Mouse (Mus musculus): ENCODE data around the gene Zfp444.
"Not testable (repeated sequence)": the region's sequence is repeated elsewhere in the genome, so short reads cannot be mapped to it uniquely, and the experiment has no call there.

Zfp444 gene

DNA sequence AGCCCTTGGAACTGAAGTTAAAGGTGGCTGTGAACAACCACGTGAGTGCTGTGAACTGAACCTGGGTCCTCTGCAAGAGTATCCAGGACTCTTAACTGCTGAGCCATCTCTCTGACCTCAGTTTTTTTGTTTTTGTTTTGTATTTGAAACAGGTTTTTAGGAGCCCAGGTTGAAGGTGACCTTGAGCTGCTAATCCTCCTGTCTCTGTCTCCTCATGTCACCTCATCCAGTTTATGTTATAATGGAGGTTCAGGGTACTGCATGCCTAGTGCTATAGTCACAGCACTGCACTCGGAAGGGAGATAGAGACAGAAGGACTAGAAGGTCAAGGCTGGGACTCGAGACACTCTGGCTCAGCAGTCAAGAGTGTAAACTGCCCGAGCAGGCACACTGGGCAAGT, 9.9 kb upstream of the Zfp444 start:
- DNase-seq (ENCODE audit: low spot score) = no peak

DNA sequence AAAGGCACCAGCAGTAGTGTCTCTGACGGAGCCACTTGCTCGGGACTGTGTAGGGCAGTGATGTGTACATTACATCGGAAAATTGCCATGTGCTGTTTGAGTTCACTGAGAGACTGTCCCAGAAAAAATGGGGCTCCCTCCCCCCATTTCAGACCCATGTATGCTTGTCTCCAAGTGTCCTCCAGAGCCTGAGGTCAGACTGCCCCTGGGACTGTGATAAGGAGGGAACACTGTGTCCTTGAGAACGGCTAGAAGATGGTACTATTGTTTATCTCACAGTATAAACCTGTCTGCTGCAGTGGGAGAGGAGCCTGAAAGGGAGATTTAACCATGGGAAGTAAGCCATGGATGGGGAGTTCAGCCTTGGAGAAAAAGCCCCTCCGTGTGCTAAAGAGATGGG, 7.4 kb upstream of the Zfp444 start:
- peak; percentile 74 for DNase-seq (ENCODE audit: low spot score)

DNA sequence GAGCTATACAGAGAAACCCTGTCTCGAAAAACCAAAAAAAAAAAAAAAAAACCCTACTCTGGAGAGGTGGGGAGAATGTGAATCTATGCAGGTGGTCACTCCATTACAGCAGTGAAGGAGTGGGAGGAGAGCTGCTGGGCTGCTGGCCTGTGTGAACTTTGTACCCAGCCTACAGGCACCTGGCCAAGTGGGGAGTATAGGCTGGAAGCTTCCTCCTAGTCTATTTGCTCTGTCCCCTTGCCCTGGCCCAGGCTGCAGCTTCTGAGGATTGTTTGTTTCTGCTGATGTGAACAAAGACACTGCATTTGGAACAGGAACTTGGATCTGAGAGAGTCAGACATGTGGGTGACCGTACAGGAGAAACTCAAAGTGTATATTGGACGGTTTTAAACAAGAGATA, 2.6 kb upstream of the Zfp444 start:
- DNase-seq (ENCODE audit: low spot score) = peak; percentile 70

DNA sequence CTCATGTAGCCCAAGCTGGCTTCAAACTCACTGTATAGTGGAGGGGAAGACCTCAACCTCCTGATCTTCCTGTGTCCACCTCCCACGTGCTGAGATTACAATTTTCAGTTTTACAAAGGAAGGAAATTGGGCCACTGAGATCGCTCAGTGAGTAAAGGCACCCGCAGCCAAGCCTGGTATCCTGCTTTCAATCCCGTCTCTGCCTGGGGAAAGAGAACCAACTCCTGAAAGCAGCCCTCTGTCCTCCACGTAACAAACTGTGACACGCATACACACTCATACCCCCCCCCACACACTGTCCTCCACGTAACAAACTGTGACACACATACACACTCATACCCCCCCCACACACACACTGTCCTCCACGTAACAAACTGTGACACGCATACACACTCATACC, 1.6 kb upstream of the Zfp444 start:
- no peak for DNase-seq (ENCODE audit: low spot score)

DNA sequence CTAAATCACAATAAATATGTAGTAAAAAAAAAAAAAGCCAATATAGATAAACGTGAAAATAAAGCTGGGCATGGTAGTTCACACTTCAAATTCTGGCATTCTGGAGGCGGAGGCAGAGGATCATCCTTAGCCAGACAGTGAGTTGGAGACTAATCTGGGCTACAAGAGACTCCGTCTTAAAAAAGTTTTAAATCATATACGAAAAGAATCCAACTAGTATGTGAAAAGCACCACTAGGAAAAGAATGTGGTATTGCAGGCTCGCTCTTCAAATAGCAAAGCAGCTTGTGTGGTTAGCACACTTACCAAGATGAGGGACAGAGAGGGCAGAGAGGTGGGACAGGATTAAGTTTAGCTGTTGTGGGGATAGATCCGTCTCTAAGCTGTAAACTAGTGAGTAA, 1.2 kb upstream of the Zfp444 start:
- no peak for DNase-seq (ENCODE audit: low spot score)

DNA sequence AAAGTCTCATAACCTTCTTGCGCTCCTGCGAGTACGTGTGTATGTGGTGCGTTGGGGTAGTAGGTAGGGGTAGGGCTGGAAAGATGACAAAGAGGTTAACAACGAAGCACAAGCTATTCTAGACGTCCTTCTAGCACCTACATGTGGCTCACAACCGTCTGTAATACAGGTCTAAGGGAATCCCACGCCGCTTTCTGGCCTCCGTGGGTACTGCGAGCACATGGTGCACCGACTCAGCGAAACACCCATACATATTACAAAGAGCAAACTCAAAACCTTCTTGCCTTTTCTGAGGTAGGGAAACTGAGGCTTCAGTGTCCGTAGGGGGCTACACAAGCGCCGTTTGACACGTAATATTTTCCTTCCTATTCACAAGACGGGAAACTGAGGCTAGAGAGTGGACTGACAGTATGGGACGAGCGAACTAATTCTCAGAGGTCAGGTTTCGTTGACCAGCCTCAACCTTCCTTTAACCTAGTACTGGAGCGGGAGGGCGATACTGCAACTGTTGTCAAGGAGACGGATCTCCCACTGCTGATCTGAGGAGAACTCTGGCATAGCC, 501 bp upstream of the Zfp444 start:
- peak; percentile 58 for DNase-seq (ENCODE audit: low spot score)

DNA sequence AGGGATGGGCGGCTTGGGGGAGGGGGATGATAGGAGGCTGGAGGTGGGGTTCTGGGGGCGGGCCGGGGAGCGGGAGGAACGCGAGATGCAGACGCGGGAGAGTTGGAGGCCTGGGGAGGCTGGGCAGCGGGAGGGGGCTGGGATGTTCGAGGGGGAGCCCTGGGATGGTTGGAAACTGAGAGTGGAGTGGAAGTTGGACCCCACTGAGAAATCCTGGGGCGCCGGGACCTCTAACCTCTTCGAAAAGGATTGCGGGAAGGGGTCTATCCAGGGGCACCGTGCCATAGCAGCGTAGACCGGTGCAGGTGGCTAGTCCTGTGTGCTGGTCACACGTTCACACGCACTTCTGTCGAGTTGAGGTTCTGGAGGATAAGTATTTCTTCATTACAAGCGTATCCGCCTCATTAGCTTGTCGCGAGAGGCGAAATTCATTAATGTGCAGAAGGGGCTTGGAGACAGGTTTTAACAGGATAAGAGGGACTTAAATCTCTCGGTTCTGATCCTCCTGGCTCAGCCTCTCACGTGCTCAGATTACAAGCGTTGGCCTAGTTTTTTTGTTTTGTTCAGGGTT, 733 bp downstream of the Zfp444 start:
- no peak for DNase-seq (ENCODE audit: low spot score)

DNA sequence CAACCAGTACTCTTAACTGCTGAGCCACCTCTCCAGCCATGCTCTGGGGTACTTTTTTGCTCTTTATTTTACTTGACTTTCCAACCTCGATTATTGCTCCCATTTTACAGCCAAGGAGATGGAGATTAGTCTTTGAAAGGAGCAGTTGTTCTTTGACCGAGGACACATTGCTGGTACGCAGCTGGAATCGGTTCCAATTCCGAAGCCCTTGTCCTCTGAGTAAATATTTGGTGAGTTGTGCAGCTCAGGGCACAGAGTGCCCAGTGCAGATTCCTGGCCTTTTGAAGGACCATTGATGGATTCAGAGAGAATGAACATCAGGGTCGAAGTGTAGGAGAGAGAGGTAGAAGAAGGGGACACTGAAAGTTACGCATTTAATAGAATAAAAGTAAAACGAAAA, 1.8 kb downstream of the Zfp444 start:
- DNase-seq (ENCODE audit: low spot score) = no peak

DNA sequence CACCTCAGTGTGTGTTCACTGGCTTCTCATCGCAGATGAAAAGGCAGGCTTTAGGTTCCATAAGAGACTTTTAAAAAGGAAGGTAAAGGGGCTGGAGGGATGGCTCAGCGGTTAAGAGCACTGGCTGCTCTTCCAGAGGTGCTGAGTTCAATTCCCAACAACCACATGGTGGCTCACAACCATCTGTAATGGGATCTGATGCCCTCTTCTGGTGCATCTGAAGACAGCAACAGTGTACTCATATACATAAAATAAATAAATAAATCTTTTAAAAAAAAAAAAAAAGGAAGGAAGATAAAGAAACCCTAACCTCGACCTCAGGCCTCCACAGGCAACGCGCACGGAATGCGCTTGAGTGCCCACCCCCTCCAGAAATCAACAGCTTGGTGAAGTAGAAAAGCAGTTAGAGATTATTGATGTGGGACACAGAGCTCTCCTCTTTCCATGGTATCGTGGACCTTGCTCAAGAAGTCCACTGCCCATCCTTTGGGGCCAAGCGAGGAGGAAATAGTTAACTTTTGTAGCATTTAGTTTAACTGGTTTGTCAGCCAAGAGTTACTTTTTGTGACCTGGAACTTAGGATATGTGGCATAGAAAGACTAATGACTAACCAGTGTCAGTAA, 2.5 kb downstream of the Zfp444 start:
- not testable (repeated sequence) for DNase-seq (ENCODE audit: low spot score)

DNA sequence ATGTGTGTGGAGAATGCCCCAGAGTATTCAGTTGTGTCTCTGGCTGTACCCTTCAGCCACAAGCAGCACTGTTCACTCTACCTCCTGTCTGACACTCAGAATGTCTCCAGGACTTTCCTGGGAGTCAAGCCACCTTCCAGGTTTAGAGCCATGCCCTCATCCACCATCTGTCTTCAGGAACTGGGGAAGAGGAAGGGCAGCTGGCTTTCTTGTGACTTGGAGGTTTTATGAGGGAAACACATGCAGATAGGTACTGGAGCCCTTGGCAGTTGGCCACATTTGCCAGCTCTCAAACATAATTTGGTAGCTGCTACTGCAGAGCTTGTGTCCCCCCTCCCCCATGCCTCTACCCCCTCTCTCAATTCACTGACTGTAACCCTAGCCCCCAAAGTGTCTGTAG, 7.0 kb downstream of the Zfp444 start:
- no peak for DNase-seq (ENCODE audit: low spot score)

DNA sequence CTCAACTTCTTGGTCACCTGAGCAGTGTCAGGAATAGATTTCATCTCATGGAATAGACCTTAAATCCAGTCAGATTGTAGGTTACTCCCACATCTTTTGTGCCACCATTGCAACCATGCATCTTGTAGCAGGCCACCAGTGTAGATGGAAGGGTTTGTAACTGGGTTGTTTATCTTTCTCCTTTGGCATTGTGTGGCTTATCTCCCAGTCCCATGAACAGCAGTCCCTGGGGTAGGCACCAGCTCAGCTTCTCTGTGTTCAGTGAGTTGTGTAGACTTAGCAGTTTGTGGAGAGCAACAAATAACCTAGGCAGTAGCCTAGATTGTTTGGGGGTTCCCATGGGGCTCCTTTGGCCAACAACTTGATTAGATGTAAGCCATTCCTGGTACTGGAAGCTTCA, 10.9 kb downstream of the Zfp444 start:
- DNase-seq (ENCODE audit: low spot score) = no peak

DNA sequence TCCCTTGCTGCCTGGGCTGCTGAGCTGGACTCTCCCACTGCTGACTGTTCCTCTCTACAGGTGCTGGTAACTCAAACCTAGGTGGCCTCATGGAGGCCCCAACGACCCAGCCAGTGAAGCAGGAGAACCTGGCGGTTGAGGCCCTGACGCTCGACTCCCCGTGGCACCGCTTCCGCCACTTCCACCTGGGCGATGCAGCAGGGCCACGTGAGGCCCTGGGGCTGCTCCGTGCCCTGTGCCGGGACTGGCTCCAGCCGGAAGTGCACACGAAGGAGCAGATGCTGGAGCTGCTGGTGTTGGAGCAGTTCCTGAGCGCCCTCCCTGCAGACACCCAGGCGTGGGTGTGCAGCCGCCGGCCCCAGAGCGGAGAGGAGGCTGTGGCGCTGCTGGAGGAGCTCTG, 11.8 kb downstream of the Zfp444 start:
- no peak for DNase-seq (ENCODE audit: low spot score)

DNA sequence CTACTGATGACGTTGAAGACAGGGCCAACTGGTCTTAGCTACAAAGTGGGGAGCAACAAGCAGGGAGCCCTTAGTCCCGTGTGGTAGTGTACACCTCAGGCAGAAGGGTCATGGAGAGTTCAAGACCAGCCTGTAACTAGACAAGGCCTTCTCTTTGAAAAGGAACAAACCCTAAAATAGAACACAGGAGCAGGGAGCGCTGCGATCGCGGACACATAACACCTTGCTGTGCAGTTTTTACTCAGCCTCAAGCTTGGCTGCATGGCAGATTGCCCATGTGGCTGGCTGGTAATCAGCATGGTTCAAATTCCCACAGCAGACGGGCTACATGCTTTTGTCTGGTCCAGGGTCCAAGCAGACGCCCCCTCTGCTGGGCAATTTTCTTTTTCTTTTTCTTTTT, 12.5 kb downstream of the Zfp444 start:
- DNase-seq (ENCODE audit: low spot score) = no peak

DNA sequence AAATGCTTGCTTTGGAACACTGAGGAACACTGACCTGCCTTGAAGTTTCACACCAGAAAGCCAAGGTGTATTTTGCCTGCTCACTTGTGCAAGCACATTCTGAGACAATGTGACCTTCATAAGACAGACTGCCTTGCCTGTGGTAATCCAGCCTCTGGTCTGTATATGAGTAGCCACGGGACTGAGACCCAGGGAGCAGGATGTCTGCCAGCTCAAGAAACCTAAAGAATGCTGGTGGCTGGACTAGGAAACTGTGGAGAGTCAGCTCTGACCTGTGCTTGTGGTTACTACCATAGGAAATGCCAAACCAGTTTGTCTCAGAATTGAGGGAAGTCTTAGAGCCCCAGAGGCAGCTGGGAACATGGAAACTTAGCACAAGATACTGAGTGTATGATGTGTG, 13.4 kb downstream of the Zfp444 start:
- DNase-seq (ENCODE audit: low spot score) = no peak

DNA sequence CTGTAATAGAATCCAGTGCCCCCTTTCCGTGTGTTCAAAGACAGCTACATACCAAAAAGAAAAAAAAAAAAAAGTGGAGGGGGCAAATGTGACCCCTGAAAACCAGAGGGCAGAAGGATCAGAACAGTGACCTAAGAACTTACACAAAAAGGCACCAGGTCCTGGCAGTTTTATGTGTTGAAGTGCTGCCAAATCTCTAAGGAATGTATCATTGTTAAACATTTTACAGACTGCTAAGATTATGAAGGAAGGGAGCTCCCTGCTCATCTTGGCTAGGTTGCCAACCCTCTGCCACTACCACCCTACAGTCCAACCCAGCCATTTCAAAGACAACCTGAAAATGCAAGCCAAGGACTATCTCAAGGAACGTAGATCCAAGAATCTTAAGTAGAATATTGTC, 14.2 kb downstream of the Zfp444 start:
- no peak for DNase-seq (ENCODE audit: low spot score)

DNA sequence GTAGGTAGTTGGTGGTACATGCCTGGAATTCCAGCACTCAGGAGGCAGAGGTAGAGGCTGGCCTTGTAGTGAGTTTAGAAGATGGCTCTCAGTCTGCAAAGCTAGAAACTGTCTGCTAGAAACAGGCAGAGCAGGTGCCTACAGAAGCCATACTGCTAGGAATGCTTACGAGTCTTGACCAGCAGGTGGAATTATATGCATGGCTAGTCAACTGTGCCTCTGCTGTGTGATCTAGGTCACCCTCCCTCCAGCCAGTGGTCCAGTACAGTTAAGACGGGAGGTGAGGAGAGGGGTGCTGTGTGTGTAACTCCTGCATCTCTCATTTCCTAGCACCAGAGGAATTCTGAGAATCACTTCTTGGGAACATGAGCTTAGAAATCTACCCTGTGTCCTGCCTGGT, 14.7 kb downstream of the Zfp444 start:
- no peak for DNase-seq (ENCODE audit: low spot score)

DNA sequence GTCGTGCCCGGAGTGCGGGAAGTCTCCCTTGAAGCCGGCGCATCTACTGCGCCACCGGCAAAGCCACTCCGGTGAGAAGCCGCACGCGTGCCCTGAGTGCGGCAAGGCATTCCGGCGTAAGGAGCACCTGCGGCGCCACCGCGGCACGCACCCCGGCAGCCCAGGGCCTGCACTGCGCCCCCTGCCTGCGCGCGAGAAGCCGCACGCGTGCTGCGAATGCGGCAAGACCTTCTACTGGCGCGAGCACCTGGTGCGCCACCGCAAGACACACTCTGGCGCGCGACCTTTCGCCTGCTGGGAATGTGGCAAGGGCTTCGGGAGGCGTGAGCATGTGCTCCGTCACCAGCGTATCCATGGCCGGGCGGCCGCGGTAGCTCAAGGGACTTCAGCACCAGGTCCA, 17.5 kb downstream of the Zfp444 start:
- DNase-seq (ENCODE audit: low spot score) = peak; percentile 57

DNA sequence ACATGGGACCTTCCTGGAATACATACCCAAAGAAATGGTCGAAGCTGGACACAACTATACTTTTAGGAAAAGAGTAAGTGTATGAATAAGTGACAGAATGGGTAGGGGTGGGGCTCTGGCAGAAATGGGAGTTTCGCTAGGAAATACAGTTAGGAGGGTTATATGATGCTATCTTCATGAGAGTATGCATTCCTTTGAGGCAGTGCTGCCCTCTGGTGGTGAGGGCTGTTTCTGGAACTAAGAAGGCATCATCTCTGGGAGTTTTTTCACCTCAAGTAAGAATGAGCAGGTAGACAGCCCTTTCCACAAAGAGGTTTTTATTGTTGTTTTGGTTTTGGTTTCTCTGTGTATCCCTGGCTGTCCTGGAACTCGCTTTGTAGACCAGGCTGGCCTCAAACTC, 19.4 kb downstream of the Zfp444 start:
- peak; percentile 51 for DNase-seq (ENCODE audit: low spot score)

DNA sequence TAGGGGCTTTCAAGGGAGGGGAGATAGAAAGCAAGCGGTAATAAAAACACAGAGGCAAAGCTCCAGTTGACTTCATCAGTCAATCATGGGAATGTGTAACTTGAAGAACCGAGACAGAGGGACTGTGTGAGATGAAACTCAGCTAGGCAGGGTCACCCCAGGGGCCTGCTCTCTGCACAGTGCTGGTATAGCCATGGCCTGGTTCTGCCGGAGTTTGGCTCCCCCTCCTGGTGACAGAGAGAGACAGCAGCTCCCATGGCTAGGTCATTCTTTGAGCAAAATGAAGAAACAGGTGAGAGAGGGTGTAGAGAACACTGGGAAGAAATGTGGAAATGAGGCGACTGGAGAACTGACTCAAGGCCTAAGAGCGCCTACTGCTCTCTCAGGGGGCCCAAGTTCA, 22.1 kb downstream of the Zfp444 start:
- DNase-seq (ENCODE audit: low spot score) = peak; percentile 39

DNA sequence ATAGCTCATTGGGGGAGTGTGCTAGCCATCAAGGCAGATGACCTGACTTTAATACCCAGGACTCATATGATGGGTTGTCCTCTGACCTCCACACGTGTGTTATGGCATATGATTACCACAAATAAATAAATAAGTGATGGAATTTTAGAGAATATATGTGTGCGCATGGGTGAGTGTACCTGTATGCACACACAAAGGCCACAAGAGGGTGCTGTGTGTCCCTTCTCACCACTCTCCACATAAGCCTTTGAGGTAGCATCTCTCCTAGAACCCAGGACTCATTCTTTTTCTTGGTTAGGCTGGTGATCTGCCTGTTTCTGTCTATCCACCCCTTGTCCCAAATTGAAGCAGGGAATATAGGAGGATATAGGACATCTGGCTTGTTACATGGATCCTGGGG, 23.8 kb downstream of the Zfp444 start:
- no peak for DNase-seq (ENCODE audit: low spot score)

DNA sequence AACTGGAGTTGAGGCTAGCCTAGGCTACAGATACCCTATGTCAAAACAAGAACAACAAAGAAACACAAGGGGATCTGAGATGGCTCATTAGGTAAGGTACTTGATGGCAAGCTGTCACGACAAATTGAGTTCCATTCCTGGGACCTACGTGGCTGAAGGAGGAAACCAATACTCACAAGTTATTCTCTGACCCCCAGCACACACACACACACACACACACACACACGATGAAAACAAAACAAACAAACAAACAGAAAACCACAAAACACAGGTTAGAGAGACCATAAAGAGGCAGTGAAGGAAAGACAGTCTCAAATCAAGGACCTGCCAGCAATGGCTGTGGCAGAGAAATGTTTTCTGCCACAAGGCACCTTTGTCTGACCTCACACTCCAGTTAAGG, 24.8 kb downstream of the Zfp444 start, which contains the start of gene Galp:
TSS of gene Galp (plus strand) at position 301 of the 400 bp plus-strand sequence.
- no peak for DNase-seq (ENCODE audit: low spot score)

DNA sequence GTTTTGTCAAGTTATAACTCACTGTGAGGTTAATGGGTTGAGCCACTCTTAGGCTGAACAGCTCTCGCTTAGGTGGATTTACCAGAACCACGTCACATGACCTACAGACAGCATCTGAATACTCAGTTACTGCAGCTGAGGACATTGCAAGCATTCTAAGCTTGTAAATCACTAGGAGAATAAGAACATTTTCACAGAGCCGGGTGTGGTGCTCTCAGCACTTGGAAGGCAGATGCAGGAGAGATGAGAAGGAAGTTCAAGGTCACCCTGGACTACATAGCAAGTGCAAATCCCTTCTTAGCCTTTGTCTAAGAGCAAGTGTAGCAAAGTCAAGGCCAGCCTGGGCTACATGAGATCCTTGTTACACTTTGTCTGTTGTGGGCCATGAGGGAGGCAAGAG, 32.2 kb downstream of the Zfp444 start:
- DNase-seq (ENCODE audit: low spot score) = peak; percentile 16

DNA sequence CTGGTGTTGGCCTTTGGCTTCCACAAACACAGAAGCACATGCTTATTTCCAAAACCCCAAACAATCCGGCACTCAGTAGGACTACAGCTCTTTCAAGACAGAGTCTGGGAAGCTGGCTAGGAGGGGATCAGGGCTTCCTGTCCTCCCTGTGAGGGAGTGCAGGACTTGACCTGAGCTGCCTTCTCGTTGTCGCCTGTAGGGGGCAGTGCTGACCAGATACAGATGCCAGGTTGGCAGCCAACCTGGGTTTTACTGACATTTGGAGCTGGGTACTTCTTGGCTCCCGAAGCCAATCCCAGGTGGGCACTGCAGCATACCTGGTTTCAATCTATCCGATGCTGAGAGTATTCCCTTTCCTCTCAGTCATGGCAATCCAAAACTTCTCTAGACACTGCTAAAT, 41.1 kb downstream of the Zfp444 start:
- DNase-seq (ENCODE audit: low spot score) = peak; percentile 46

DNA sequence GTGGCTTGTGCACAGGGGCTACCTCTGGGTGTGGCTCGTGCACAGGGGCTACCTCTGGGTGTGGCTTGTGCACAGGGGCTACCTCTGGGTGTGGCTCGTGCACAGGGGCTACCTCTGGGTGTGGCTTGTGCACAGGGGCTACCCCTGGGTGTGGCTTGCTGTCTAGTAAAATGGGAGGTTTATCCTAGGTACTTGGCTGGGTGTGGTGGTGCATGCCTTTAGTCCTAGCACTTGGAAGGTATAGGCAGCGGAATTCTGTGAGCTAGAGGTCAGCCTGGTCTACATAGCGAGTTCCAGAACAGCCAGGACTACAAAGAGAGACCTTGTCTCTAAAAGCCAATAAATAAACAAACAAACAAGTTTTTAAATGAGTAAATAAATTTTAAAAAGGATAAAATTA, 42.7 kb downstream of the Zfp444 start:
- DNase-seq (ENCODE audit: low spot score) = not testable (repeated sequence)
